ENCODE assay signal across 48 mouse cellular contexts in the genomic region with DNA sequence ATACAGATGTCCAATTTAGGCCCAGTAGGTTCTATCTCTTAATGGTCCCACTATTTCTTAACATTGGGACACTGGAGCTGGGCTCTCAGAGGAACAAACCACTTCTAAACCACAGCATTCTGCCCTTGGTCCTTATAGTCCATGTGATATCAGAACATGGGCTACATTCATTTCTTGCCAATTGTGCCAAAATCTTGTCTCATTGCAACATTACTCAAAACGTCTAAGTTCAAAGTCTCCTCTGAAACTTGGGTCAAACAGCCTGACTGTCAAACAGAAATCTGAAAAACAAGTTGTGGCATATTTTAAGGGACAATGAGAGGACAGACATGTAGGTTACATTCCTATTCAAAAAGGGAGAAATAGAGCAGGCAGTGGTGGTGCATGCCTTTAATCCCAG. TPM values are rescaled to one million over a fixed set of nuclear protein-coding genes. Genes with fewer than 3 reads are reported as not detected.
"Had no signal": no experiment of that assay in that cellular context is flagged by ENCODE, and none has a peak within 500 bp of the region (broad histone marks: within the 10 kb centered on the region; RNA-seq: fewer than 3 reads in every experiment).

No protein-coding gene starts in this region.

- H3K9ac ChIP-seq: heart, embryonic 12.5 days; heart, embryonic 13.5 days; heart, embryonic 15.5 days; hindbrain, embryonic 12.5 days; hindbrain, embryonic 13.5 days; hindbrain, embryonic 14.5 days; hindbrain, embryonic 15.5 days; intestine, embryonic 15.5 days; kidney, embryonic 15.5 days had no signal

- H3K4me1 ChIP-seq: heart, embryonic 10.5 days; heart, embryonic 12.5 days; heart, embryonic 13.5 days; heart, embryonic 15.5 days; hindbrain, embryonic 10.5 days; hindbrain, embryonic 12.5 days; hindbrain, embryonic 13.5 days; hindbrain, embryonic 15.5 days; intestine, embryonic 15.5 days; kidney, embryonic 15.5 days had no signal

- H3K36me3 ChIP-seq: heart, embryonic 10.5 days; heart, embryonic 12.5 days; heart, embryonic 13.5 days; heart, embryonic 15.5 days; hindbrain, embryonic 10.5 days; hindbrain, embryonic 12.5 days; hindbrain, embryonic 13.5 days; hindbrain, embryonic 15.5 days; intestine, embryonic 15.5 days; kidney, embryonic 15.5 days had no signal

- DNase-seq: heart, postnatal 10 days; heart, postnatal 14 days; heart, postnatal 36 days; heart, postnatal 4 days; kidney, adult 11 months; kidney, adult 18-20 months; kidney, adult 2 months; kidney, adult 8-10 months; kidney, adult 9 months; kidney, postnatal 10 days; kidney, postnatal 14 days; kidney, postnatal 25 days; kidney, postnatal 36 days; kidney, postnatal 4 days; layer of hippocampus, adult 9-11 months; layer of hippocampus, postnatal 36 days had no signal

- ATAC-seq: hindbrain, embryonic 16.5 days; hindbrain, postnatal 0 days; inflammation-experienced regulatory T-cells, adult 6 months; intestine, embryonic 15.5 days; intestine, embryonic 16.5 days; intestine, postnatal 0 days had no signal

- H3K27me3 ChIP-seq: heart, embryonic 12.5 days; heart, embryonic 13.5 days; heart, embryonic 15.5 days; hindbrain, embryonic 12.5 days; hindbrain, embryonic 13.5 days; hindbrain, embryonic 15.5 days; intestine, embryonic 15.5 days; kidney, embryonic 15.5 days had no signal

- H3K4me3 ChIP-seq: heart, embryonic 10.5 days; heart, embryonic 12.5 days; heart, embryonic 13.5 days; heart, embryonic 15.5 days; hindbrain, embryonic 10.5 days; hindbrain, embryonic 12.5 days; hindbrain, embryonic 13.5 days; hindbrain, embryonic 15.5 days; intestine, embryonic 15.5 days; kidney, embryonic 15.5 days; layer of hippocampus, adult 2 months had no signal

- H3K4me2 ChIP-seq: heart, embryonic 11.5 days; heart, embryonic 12.5 days; heart, embryonic 13.5 days; heart, embryonic 15.5 days; hindbrain, embryonic 12.5 days; hindbrain, embryonic 13.5 days; hindbrain, embryonic 14.5 days; hindbrain, embryonic 15.5 days; intestine, embryonic 15.5 days; kidney, embryonic 15.5 days had no signal

- H3K27ac ChIP-seq: heart, embryonic 10.5 days; heart, embryonic 13.5 days; heart, embryonic 15.5 days; hindbrain, embryonic 10.5 days; hindbrain, embryonic 12.5 days; hindbrain, embryonic 13.5 days; hindbrain, embryonic 14.5 days; hindbrain, embryonic 15.5 days; hindbrain, postnatal 0 days; intestine, embryonic 15.5 days; kidney, embryonic 15.5 days; kidney, postnatal 0 days; layer of hippocampus, adult 2 months had no signal

- H3K9me3 ChIP-seq: kidney, embryonic 15.5 days had no signal

RNA-seq across cellular contexts. Expression of gene Cyp3a57, which starts 27.9 kb away (rescaled TPM):
- total RNA-seq: heart, postnatal 10 days; heart, postnatal 14 days; heart, postnatal 25 days; heart, postnatal 36 days; heart, postnatal 4 days; hematopoietic stem cell, adult 5-6 weeks; hindbrain, postnatal 0 days; layer of hippocampus, adult 18-20 months; layer of hippocampus, adult 2 months; layer of hippocampus, postnatal 14 days; layer of hippocampus, postnatal 25 days; layer of hippocampus, postnatal 36 days had no signal
- polyA plus RNA-seq: heart, embryonic 10.5 days; heart, embryonic 11.5 days; heart, embryonic 12.5 days; heart, embryonic 13.5 days; heart, embryonic 14.5 days; heart, embryonic 15.5 days; heart, embryonic 16.5 days; heart, postnatal 0 days; hindbrain, embryonic 10.5 days; hindbrain, embryonic 11.5 days; hindbrain, embryonic 12.5 days; hindbrain, embryonic 13.5 days; hindbrain, embryonic 14.5 days; hindbrain, embryonic 15.5 days; hindbrain, embryonic 16.5 days; hindbrain, postnatal 0 days; inflammation-experienced regulatory T-cells, adult 6 months; intestine, embryonic 14.5 days; intestine, embryonic 15.5 days; intestine, embryonic 16.5 days; intestine, postnatal 0 days; kidney, adult 2 months; kidney, embryonic 14.5 days; kidney, embryonic 15.5 days; kidney, embryonic 16.5 days; large intestine, adult 2 months had no signal
